Mouse (Mus musculus): ENCODE data around the gene 1700023F06Rik. TPM values are rescaled to one million over a fixed set of nuclear protein-coding genes. Genes with fewer than 3 reads are reported as not detected.

The 1700023F06Rik gene
- polyA plus RNA-seq, 1 experiment from 2014 or later = 2.0 TPM

DNA sequence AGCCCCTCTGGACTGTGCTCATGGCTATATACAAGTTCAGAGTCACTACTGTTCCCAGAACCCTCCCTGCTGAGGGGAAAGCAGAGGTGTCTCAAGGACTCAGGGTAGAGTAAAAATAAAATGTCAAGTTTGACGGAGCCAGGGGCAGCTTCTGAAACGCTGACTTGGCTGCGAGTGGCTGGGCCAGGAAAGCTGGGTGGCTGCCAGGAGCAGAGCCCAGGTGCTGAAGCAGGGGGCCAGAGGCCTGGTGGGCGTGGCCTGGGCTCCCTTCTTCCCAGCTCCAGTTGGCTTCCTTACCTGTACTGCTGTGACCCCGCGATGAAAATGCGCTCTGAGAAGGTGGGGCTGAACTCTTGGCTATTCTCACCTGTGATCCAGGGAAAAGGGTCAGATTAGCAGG is 32.4 kb upstream of the 1700023F06Rik start:
- no peaks in the 10 kb centered on the region for H3K27me3 ChIP-seq
- ATAC-seq (ENCODE audit: insufficient number of reproducible peaks, low FRiP score, low TSS enrichment, low read depth) = no peak
- no peak overlapping the region for H3K4me2 ChIP-seq (replicated peaks)
- no peaks in the 10 kb centered on the region for H3K9me3 ChIP-seq (replicated peaks)
- no peak overlapping the region for H3K27ac ChIP-seq (replicated peaks)
- WGBS = 37% methylated on average over 7 of the region's 7 CpGs
- H3K4me3 ChIP-seq (replicated peaks) = no peak overlapping the region
- no peak overlapping the region for H3K9ac ChIP-seq
- peaks cover 39% of the 10 kb centered on the region for H3K36me3 ChIP-seq
- peaks cover 30% of the 10 kb centered on the region for H3K4me1 ChIP-seq

DNA sequence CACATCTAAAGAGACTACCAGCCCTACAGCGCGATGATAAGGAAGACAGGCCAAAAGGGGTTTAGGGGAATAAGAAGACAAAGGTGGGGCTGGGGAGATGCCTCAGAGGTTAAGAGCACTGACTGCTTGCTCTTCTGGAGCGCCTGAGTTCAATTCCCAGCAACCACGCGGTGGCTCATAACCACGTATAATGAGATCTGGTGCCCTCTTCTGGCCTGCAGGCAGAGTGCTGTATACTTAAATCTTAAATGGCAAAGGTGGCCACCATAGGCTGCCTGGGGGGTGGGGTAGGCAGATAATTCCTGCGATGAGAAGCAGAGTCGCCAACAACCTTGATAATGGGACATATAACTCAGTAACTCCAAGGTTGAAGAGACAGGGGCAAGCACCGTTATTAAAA is 29.4 kb upstream of the 1700023F06Rik start:
- no peak overlapping the region for H3K4me2 ChIP-seq (replicated peaks)
- no peaks in the 10 kb centered on the region for H3K27me3 ChIP-seq
- H3K36me3 ChIP-seq = peaks cover 40% of the 10 kb centered on the region
- H3K9ac ChIP-seq = no peak overlapping the region
- no peaks in the 10 kb centered on the region for H3K9me3 ChIP-seq (replicated peaks)
- no peak for ATAC-seq (ENCODE audit: insufficient number of reproducible peaks, low FRiP score, low TSS enrichment, low read depth)
- no peak overlapping the region for H3K4me3 ChIP-seq (replicated peaks)
- WGBS = 75% methylated on average over 9 of the region's 9 CpGs
- H3K4me1 ChIP-seq = peaks cover 17% of the 10 kb centered on the region
- H3K27ac ChIP-seq (replicated peaks) = no peak overlapping the region

DNA sequence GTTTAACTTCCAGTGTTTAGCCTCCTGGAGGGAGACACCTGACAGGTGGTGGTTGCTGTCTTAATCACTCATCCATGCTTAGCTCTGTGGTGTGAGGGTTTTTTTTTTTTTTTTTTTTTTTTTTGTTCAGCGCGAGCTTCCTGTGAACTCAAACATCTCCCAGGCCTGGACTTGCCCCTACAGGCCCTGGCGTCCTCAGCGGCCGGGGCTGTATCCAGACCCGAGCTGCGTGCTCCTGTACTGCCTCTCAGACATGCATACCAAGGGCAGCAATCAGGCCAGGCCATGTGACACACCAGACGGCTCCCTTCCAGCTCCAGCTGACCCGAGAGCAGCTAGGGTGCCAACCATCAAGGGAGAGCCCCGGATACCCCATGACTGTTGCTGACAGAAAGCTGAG is 28.5 kb upstream of the 1700023F06Rik start:
- Histone ChIP-seq H3K27me3 (no peaks in the 10 kb centered on the region), H3K4me2 (replicated peaks) (no peak overlapping the region), H3K9ac (no peak overlapping the region), H3K4me1 (peaks cover 14% of the 10 kb centered on the region), H3K4me3 (replicated peaks) (no peak overlapping the region), H3K9me3 (replicated peaks) (no peaks in the 10 kb centered on the region), H3K36me3 (peaks cover 40% of the 10 kb centered on the region), H3K27ac (replicated peaks) (no peak overlapping the region)
- WGBS = 73% methylated on average over 10 of the region's 10 CpGs
- no peak for ATAC-seq (ENCODE audit: insufficient number of reproducible peaks, low FRiP score, low TSS enrichment, low read depth)

DNA sequence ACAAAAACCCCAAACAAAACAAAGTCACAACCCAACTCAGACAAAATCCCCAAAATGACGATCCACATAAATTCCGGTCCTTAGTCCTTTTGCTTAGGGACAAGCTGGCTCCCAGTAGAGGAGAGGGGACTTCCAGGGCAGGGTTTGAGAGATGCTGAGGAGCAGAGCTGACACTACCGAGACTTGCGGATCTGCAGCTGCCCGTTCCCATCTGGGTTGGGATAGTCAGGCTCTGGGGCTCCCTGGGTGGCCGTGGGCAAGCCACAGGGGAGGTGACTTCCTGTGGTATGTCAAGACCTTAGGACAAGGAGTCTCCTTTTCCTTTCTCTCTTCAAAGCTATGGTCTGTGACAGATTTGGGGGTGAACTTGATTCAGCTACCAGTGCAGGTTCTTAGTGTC is 28.1 kb upstream of the 1700023F06Rik start:
- Histone ChIP-seq H3K9ac (no peak overlapping the region), H3K9me3 (replicated peaks) (no peaks in the 10 kb centered on the region), H3K27ac (replicated peaks) (no peak overlapping the region), H3K36me3 (peaks cover 40% of the 10 kb centered on the region), H3K4me3 (replicated peaks) (no peak overlapping the region), H3K4me2 (replicated peaks) (no peak overlapping the region), H3K4me1 (peaks cover 14% of the 10 kb centered on the region), H3K27me3 (no peaks in the 10 kb centered on the region)
- ATAC-seq (ENCODE audit: insufficient number of reproducible peaks, low FRiP score, low TSS enrichment, low read depth) = no peak
- 57% methylated on average over 6 of the region's 6 CpGs for WGBS

DNA sequence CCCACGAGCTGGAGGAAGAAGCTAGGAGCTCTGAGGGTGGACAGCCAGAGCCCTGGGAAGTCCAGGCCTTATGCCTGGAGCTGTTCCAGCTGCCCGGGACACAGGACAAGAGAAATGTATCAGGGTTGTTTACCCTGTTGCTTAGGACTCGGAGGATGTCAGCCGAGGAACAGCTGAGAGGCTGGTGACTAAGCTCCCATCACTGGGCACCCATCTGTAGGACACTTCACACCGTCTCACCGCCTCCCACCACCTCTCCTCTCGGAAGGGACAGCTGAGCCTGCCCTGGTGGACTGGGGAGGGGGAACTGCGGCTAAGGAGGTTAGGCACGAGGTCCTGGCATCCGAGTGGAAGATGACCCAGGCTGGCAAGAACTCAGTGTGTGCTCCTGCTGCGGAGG is 27.3 kb upstream of the 1700023F06Rik start:
- no peaks in the 10 kb centered on the region for H3K27me3 ChIP-seq
- H3K27ac ChIP-seq (replicated peaks) = no peak overlapping the region; the same call in 1 of the 2 replicates
- no peak overlapping the region for H3K4me2 ChIP-seq (replicated peaks)
- ATAC-seq (ENCODE audit: insufficient number of reproducible peaks, low FRiP score, low TSS enrichment, low read depth) = peak; percentile 66; the same call in 1 of the 2 replicates
- H3K4me1 ChIP-seq = peaks cover 9% of the 10 kb centered on the region
- H3K9me3 ChIP-seq (replicated peaks) = no peaks in the 10 kb centered on the region
- H3K36me3 ChIP-seq = peaks cover 44% of the 10 kb centered on the region
- H3K4me3 ChIP-seq (replicated peaks) = no peak overlapping the region
- no peak overlapping the region for H3K9ac ChIP-seq
- whole genome bisulfite sequencing = 66% methylated on average over 11 of the region's 11 CpGs

DNA sequence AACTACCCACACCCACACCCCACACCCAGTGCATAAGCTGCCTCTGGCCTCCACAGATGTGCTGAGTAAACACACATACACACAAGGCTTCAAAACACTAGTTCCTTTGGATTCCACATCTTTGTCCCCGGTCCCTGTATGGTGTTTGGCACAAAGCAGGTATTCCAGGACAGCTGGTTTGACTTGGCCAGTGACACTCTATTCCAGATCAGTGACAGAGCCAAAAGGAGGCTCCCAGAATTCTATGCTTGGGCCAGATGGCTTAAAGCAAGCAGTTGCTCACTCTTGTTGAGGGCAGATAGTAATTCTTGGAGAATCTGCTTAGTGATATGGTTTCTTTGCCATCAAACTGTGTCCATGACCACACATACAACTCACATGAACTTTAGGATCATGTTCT is 26.1 kb upstream of the 1700023F06Rik start:
- no peak overlapping the region for H3K9ac ChIP-seq
- no peaks in the 10 kb centered on the region for H3K9me3 ChIP-seq (replicated peaks)
- H3K36me3 ChIP-seq = peaks cover 49% of the 10 kb centered on the region
- 58% methylated on average over 1 of the region's 1 CpGs for WGBS
- no peak for ATAC-seq (ENCODE audit: insufficient number of reproducible peaks, low FRiP score, low TSS enrichment, low read depth)
- H3K4me3 ChIP-seq (replicated peaks) = no peak overlapping the region
- peaks cover 6% of the 10 kb centered on the region; the same call in 1 of the 2 replicates for H3K4me1 ChIP-seq
- H3K4me2 ChIP-seq (replicated peaks) = no peak overlapping the region
- H3K27me3 ChIP-seq = no peaks in the 10 kb centered on the region
- no peak overlapping the region for H3K27ac ChIP-seq (replicated peaks)

DNA sequence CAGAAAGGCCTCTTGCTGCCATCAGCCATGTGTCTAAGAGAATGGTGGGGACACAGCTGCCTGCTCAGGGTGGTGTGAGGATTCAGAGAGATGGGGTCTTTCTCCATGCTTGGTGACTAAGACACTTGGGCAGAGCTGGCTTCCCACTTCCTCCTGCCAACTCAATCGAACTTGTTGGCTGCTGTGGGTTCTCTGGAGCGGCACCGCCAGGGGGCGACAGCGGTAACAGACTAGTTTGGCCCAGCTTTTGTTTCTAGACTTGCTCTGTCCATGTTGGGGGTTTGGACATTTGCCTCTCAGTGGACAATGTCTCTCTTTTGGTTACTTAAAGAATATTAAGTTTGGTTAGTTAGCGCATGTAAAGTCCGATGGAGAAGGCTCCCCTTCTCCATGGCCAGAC is 24.6 kb upstream of the 1700023F06Rik start:
- Histone ChIP-seq H3K9ac (no peak overlapping the region), H3K4me3 (replicated peaks) (no peak overlapping the region), H3K4me2 (replicated peaks) (no peak overlapping the region), H3K27me3 (no peaks in the 10 kb centered on the region), H3K4me1 (peaks cover 6% of the 10 kb centered on the region; the same call in 1 of the 2 replicates), H3K36me3 (peaks cover 44% of the 10 kb centered on the region), H3K27ac (replicated peaks) (no peak overlapping the region), H3K9me3 (replicated peaks) (no peaks in the 10 kb centered on the region)
- no peak for ATAC-seq (ENCODE audit: insufficient number of reproducible peaks, low FRiP score, low TSS enrichment, low read depth)
- 31% methylated on average over 7 of the region's 7 CpGs for WGBS

DNA sequence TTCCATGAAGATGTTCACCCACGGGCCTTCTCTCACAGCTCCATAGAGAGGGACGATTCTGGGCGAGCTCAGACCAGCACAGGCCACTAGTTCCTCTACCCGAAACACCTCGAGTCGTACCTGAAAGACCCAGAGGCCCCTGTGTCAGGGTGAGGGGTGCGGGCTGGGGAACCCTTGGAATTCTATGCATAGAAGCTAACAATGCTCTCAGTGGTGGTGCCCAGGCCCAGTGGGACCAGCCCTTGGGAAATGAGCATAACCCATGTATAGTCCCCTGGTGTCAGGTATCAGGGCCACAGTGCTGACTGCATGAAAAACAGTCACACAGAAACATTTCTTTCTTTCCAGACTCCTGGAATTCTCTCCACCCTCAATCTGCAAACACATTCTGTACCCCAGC is 23.0 kb upstream of the 1700023F06Rik start:
- WGBS = 79% methylated on average over 7 of the region's 7 CpGs
- H3K27me3 ChIP-seq = no peaks in the 10 kb centered on the region
- H3K36me3 ChIP-seq = peaks cover 47% of the 10 kb centered on the region
- H3K4me3 ChIP-seq (replicated peaks) = no peak overlapping the region
- no peak overlapping the region for H3K27ac ChIP-seq (replicated peaks)
- H3K9ac ChIP-seq = no peak overlapping the region
- no peak overlapping the region for H3K4me2 ChIP-seq (replicated peaks)
- no peak for ATAC-seq (ENCODE audit: insufficient number of reproducible peaks, low FRiP score, low TSS enrichment, low read depth)
- H3K4me1 ChIP-seq = peaks cover 3% of the 10 kb centered on the region; the same call in 1 of the 2 replicates
- H3K9me3 ChIP-seq (replicated peaks) = no peaks in the 10 kb centered on the region

DNA sequence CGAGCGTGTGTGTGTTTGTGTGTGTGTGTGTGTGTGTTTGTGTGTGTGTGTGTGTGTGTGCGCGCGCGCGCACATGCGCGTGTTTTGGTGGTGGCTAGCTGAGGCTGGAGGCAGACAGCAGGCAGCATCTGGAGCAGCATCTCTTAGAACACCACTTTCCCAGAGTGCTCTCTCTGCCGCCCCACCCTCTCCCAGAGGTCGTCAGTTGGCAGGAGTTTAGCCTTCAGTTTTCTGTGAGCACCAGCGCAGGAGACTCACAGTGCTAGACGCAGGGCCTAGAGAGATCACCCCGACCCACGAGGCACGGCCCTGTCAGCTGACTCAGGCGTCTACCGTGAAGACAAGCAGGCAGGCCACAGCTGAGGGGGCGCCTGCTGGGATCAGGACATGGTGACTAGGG is 22.3 kb upstream of the 1700023F06Rik start:
- H3K27ac ChIP-seq (replicated peaks) = no peak overlapping the region

DNA sequence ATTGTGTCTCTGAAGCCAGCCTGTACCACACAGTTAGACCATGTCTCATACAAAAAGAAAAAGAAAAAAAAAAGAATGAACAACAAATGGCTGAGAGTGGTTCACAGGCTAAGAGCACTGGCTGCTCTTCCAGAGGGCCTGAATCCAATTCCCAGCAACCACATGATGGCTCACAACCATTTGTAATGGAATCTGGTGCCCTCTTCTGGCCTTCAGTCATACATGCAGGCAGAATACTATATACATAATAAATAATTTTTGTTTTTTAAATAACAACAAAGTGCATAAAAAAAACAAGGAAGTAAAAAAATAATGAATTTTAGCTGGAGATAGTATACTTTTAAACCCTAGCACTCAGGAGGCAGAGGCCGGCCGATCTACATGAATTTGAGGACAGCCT is 21.2 kb upstream of the 1700023F06Rik start:
- Histone ChIP-seq H3K4me2 (replicated peaks) (no peak overlapping the region), H3K4me1 (peaks cover 8% of the 10 kb centered on the region), H3K27me3 (no peaks in the 10 kb centered on the region), H3K9ac (no peak overlapping the region), H3K36me3 (peaks cover 51% of the 10 kb centered on the region), H3K4me3 (replicated peaks) (no peak overlapping the region), H3K27ac (replicated peaks) (no peak overlapping the region), H3K9me3 (replicated peaks) (no peaks in the 10 kb centered on the region)
- ATAC-seq (ENCODE audit: insufficient number of reproducible peaks, low FRiP score, low TSS enrichment, low read depth) = no peak
- 96% methylated on average over 2 of the region's 2 CpGs for WGBS

More for the DNA sequence above, 22.3 kb upstream of the 1700023F06Rik start:
- Histone ChIP-seq H3K27me3 (no peaks in the 10 kb centered on the region), H3K4me3 (replicated peaks) (no peak overlapping the region), H3K9me3 (replicated peaks) (no peaks in the 10 kb centered on the region), H3K9ac (no peak overlapping the region), H3K4me1 (0 out of 2 replicates have a peak, but pooled peaks cover 2% of the 10 kb centered on the region), H3K36me3 (peaks cover 50% of the 10 kb centered on the region), H3K4me2 (replicated peaks) (no peak overlapping the region)
- WGBS = 83% methylated on average over 19 of the region's 19 CpGs
- no peak for ATAC-seq (ENCODE audit: insufficient number of reproducible peaks, low FRiP score, low TSS enrichment, low read depth)

DNA sequence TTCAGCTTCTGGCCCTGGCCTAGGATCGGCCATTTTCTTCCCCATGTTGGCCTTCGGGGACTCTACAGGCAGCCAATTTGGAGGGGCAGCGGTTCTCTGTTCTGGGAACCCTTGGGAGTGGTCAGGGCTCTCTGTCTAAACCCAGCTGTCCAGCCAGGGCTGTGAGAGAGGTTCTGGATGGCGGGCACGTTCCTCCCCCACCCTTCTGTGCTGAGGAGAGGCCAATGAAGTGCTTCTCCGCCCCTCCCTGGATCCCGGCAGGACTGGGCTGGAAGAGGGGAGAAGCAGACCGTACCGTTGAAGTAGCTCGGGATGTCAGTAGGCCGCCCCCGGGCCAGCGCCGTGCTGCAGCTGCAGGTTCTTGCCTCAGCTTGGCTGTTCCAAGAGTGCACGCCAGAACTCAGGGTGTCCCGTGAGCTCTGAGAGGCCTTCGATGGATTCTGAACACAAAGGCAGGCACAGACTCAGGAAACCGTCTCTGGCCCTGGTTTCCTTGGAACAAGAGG is 15.6 kb upstream of the 1700023F06Rik start:
- no peak overlapping the region for H3K4me2 ChIP-seq (replicated peaks)
- no peak overlapping the region for H3K9ac ChIP-seq
- ATAC-seq (ENCODE audit: insufficient number of reproducible peaks, low FRiP score, low TSS enrichment, low read depth) = no peak
- peaks cover 72% of the 10 kb centered on the region for H3K36me3 ChIP-seq
- no peaks in the 10 kb centered on the region; the same call in 1 of the 2 replicates for H3K27me3 ChIP-seq
- H3K4me3 ChIP-seq (replicated peaks) = no peak overlapping the region
- peaks cover 17% of the 10 kb centered on the region for H3K4me1 ChIP-seq
- H3K27ac ChIP-seq (replicated peaks) = no peak overlapping the region; the same call in 1 of the 2 replicates
- no peaks in the 10 kb centered on the region for H3K9me3 ChIP-seq (replicated peaks)
- 50% methylated on average over 18 of the region's 18 CpGs for WGBS

DNA sequence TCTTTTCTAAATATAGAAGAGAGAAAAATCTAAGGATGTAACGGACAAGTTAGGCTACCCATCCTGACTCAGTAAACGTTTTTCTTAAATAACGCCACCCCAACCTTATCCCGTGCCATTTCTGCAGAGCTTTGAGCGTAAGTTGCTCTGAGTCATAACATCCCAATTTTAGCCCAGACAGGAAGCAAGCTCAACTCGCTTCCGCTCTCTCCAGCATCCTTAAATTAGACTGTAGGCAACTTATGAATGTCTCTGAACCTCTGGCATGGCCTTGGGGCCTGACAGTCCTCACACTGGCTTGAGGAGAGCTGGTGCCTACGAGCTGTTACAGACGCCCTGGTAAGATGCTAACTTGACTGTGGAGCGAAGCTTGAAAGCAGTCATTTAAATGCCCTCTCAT is 15.1 kb upstream of the 1700023F06Rik start:
- ATAC-seq (ENCODE audit: insufficient number of reproducible peaks, low FRiP score, low TSS enrichment, low read depth) = no peak
- Histone ChIP-seq H3K4me2 (replicated peaks) (no peak overlapping the region), H3K27me3 (no peaks in the 10 kb centered on the region; the same call in 1 of the 2 replicates), H3K9me3 (replicated peaks) (no peaks in the 10 kb centered on the region), H3K27ac (replicated peaks) (no peak overlapping the region), H3K36me3 (peaks cover 68% of the 10 kb centered on the region), H3K9ac (no peak overlapping the region), H3K4me1 (peaks cover 20% of the 10 kb centered on the region), H3K4me3 (replicated peaks) (no peak overlapping the region)
- WGBS = 79% methylated on average over 10 of the region's 10 CpGs
